Mouse (Mus musculus): ENCODE measurements around the gene Hnrnpa2b1.

Hnrnpa2b1 gene

DNA sequence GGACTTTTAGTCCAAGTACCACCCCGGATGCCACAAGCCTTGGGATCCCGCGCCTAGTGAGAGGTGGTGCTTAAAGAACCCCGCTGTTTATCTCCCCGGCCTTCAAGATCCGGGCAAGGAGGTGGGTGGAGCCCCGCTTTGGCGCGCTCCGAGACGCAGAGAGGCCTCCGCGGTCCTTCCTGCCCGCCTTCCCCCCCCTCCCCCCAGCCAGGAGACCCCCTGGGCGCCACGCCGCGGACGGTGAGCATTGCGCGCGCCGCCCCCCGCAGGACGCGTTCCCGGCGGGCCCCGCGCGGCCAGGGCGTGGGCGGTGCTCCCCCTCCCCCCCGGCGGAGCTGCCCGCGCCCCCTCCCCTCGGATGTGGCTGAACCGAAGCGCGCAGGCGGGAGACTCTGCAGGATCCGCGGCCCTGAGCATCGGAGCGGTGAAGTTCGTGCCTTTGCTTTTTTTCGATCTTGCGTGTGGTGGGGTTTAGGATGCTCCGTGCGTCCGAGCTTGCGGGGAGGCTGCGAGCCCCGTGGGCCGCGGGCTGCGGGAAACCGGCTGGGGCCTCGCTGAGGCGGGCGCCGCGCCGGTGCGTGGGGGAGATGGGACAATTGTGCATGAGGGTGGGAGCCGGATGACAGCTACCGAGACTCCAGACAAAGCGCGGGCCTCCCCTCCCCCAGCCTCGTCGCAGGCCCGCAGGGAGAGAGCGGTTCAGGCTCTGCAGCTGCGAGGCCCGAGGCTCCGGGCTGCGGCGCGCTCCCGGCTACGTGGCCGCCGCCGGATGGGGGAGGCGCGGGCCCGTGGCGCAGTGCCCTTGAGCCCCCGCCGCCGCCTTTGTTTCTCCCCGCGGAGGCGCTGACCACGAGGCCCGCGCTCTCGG is 851 bp upstream of the Hnrnpa2b1 start, which contains the start of gene Cbx3:
Gene Cbx3 (plus strand): TSS at position 50 of the 868 bp plus-strand sequence.
- in situ Hi-C loops (cut with MseI, MboI), result no loop called here

DNA sequence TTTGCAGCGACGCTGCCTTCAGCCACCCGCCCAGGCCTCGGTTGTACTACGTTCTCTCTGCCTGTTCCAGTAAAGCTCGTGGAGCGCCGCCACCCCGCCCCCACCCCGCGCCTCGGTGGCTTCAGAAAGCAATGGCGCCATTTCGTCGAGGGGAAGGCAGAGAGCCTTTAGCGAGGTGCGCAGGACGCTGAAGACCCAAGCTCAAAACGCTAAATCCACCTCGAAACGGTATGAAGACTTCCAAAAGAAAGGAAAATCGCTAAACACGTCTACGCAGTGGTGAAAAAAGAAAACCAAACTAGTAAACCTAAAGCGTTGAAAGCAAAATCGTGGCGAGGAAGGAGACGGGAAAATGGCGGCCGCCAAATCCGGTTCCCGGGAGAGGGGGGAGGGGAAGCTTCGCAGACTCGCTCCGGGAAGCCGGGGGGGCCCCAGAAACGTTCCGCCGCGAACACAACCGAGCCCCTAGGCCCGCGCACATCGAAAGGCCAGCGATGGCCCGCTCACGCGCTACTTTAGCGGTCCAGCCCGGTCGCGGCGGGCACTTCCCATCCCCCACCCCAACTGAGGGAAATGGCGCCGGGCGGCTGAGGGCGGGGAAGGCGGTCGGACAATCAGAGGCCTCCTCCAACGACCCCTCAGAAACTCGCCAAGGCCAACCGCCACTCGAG is 668 bp downstream of the Hnrnpa2b1 start:
- in situ Hi-C loops (cut with MseI, MboI), result no loop called here

DNA sequence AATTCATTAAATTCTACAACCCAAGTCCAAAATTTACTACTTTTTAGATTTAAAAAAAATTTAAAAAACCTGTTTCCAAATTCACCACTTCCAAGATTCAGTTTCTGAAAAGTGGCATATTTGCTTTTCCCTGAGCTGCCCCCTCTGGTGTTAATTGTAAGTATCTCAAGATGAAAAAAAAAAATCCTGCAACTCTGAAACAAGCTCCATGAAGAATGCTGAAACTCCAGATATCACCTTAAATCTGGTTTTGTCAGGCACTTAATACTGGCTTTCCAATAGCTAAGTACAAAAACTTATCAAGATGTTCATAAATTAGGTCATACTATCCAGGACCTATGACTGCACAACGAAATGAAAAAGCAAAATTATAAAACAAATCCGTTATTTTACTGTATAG is 2.0 kb downstream of the Hnrnpa2b1 start:
- in situ Hi-C loops (cut with MseI, MboI), result no loop called here

DNA sequence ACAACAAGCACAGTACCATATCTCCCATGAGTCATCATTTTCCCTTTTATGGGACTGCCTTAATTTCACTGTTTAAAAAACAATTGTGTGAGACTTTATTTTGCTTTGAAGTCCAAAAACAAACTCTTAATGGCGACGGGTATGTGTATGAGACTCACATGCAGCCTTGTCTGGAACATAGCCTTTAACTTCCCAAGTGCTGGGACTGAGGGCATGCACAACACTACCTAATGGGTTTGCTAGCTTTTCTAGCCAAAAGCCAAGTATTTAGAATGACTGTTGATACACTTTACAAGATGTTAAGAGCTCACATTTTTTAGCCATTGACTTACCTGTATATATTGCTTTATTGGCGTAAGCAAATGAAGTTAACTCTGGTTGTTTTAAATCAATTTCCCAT is 9.3 kb downstream of the Hnrnpa2b1 start:
- in situ Hi-C loops (cut with MseI, MboI), result no loop called here

GRCm38 (mm10) chr6:51460021-51460360 is 9.7 kb downstream of the Hnrnpa2b1 start:
- in situ Hi-C loops (cut with MseI, MboI), result no loop called here

GRCm38 (mm10) chr6:51459313-51460020 is 10.2 kb downstream of the Hnrnpa2b1 start:
- in situ Hi-C loops (cut with MseI, MboI), result loop anchor here in 1 of 2 experiments (10.0 kb wide), 1 partner anchor 255 kb away; no protein-coding TSS in a partner anchor

DNA sequence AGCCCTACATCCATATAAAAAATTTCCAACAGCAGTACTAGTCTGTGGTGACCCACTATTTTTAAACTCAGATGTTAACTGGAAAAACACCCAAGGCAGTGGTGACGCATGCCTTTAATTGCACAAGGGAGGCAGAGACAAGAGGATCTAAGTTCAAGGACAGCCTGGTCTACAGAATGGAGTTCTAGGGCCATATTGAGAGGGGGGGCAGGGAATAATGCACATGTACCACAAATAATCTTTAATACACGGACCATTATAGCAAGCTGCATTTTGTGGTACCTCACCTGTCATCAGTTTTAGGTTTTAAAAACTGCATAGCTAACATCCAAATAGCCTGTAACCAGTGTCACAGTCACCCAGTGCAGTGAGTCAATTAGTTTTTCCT is 10.8 kb downstream of the Hnrnpa2b1 start:
- in situ Hi-C loops (cut with MseI, MboI), result loop anchor here in 1 of 2 experiments (10.0 kb wide), 1 partner anchor 254 kb away; no protein-coding TSS in a partner anchor

DNA sequence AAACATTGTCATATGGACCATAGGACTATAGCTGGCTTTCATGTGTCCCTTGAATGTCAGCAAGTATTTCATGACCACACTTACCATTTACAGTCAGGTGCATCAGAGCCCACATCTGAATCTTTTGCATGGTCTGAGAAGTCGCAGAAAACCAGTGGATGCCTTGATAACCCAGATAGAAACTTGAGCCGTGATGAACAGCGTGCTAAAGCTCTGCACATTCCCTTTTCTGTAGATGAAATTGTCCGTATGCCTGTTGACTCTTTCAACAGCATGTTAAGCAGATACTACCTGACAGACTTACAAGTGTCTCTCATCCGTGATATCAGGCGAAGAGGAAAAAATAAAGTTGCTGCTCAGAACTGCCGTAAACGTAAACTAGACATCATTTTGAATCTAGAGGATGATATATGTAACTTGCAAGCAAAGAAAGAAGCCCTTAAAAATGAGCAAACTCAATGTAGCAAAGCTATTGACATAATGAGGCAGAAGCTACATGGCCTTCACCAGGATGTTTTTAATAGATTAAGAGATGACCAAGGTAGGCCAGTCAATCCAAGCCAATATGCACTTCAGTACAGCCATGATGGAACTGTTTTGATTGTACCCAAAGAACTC is 11.8 kb downstream of the Hnrnpa2b1 start:
- in situ Hi-C loops (cut with MseI, MboI), result loop anchor here in 1 of 2 experiments (10.0 kb wide), 1 partner anchor 253 kb away; no protein-coding TSS in a partner anchor

GRCm38 (mm10) chr6:51457283-51457682 is 12.4 kb downstream of the Hnrnpa2b1 start:
- in situ Hi-C loops (cut with MseI, MboI), result loop anchor here in 1 of 2 experiments (10.0 kb wide), 1 partner anchor 252 kb away; no protein-coding TSS in a partner anchor

GRCm38 (mm10) chr6:51456198-51456597 is 13.5 kb downstream of the Hnrnpa2b1 start:
- in situ Hi-C loops (cut with MseI, MboI), result loop anchor here in 1 of 2 experiments (10.0 kb wide), 1 partner anchor 251 kb away; no protein-coding TSS in a partner anchor

GRCm38 (mm10) chr6:51454949-51455348 is 14.7 kb downstream of the Hnrnpa2b1 start:
- in situ Hi-C loops (cut with MseI, MboI), result loop anchor here in 1 of 2 experiments (10.0 kb wide), 1 partner anchor 250 kb away; no protein-coding TSS in a partner anchor

GRCm38 (mm10) chr6:51452927-51453503 is 16.7 kb downstream of the Hnrnpa2b1 start:
- in situ Hi-C loops (cut with MseI, MboI), result loop anchor here in 1 of 2 experiments (10.0 kb wide), 1 partner anchor 248 kb away; no protein-coding TSS in a partner anchor

- in situ Hi-C loops (cut with MseI, MboI), result loop anchor here (10.0 kb wide), 1 partner anchor 58 kb away; no protein-coding TSS in a partner anchor
Observed at GRCm38 (mm10) chr6:51442191-51442835, 27.4 kb downstream of the Hnrnpa2b1 start.

- in situ Hi-C loops (cut with MseI, MboI), result no loop called here
Observed at GRCm38 (mm10) chr6:51438826-51439330, 30.8 kb downstream of the Hnrnpa2b1 start.

DNA sequence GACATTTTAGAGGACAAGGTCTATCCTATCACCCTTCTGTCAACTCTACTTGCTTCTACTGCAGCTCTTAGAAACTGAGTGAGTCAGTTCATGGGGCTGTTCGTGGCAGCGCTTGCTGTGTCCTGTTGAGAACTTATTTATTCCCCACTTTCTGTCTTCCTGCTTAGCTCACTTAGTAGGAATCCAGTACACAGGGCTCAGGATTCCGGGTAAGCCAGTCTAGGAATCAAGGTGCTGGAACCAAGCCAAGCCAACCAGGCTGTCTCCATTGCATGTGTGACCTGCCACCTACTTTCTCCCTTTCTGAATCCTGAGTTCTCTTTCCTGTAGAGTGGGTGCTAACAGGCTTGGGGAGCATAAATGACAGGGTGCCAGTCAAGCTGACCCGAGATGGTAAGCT is 32.0 kb downstream of the Hnrnpa2b1 start:
- in situ Hi-C loops (cut with MseI, MboI), result no loop called here

GRCm38 (mm10) chr6:51434270-51434669 is 35.4 kb downstream of the Hnrnpa2b1 start:
- in situ Hi-C loops (cut with MseI, MboI), result no loop called here

- in situ Hi-C loops (cut with MseI, MboI), result no loop called here
Observed at GRCm38 (mm10) chr6:51432535-51433397, 36.9 kb downstream of the Hnrnpa2b1 start, which contains the start of gene Nfe2l3. Nfe2l3 (plus strand) TSS chr6:51432670.

- in situ Hi-C loops (cut with MseI, MboI), result no loop called here
Observed at GRCm38 (mm10) chr6:51424537-51424936, 45.2 kb downstream of the Hnrnpa2b1 start.
